Mouse (Mus musculus) natural killer cell, adult 2 months (primary cell): ENCODE data around the gene Tubd1.
A peak's percentile ranks its signal among the peaks of the same experiment; 100 is the strongest.

Experiments used
- DNase-seq, 2 experiments: peaks; one replicate each; pipeline ENCODE4 v3.0.0; 2022; ENCODE audit warnings: low spot score in 2 of 2

Tubd1 gene

GRCm38 (mm10) chr11:86583990-86584897 lies 39.5 kb downstream of the Tubd1 start:
- DNase-seq = no peak

- no peak for DNase-seq
Observed at GRCm38 (mm10) chr11:86584898-86585597, 40.3 kb downstream of the Tubd1 start.

- DNase-seq = no peak
Observed at GRCm38 (mm10) chr11:86585598-86585984, 40.8 kb downstream of the Tubd1 start.

- peak; percentile 51 to 66 for DNase-seq
Observed at GRCm38 (mm10) chr11:86586177-86586867, 41.5 kb downstream of the Tubd1 start.

GRCm38 (mm10) chr11:86586868-86587792 lies 42.3 kb downstream of the Tubd1 start:
- peak; percentile 75 to 86 for DNase-seq

- no peak for DNase-seq
Observed at GRCm38 (mm10) chr11:86587830-86588229, 43.0 kb downstream of the Tubd1 start.

- DNase-seq = no peak
Observed at GRCm38 (mm10) chr11:86588583-86589298, 44.0 kb downstream of the Tubd1 start.

- DNase-seq = no peak
Observed at GRCm38 (mm10) chr11:86590066-86590465, 45.3 kb downstream of the Tubd1 start.

GRCm38 (mm10) chr11:86590579-86590978 lies 45.8 kb downstream of the Tubd1 start:
- no peak for DNase-seq

- DNase-seq = no peak
Observed at GRCm38 (mm10) chr11:86591301-86591845, 46.6 kb downstream of the Tubd1 start.

GRCm38 (mm10) chr11:86591931-86592616 lies 47.3 kb downstream of the Tubd1 start:
- no peak for DNase-seq

- DNase-seq = peak; percentile 74 to 81
Observed at GRCm38 (mm10) chr11:86592993-86593392, 48.2 kb downstream of the Tubd1 start.

GRCm38 (mm10) chr11:86593443-86593842 lies 48.7 kb downstream of the Tubd1 start:
- DNase-seq = no peak

GRCm38 (mm10) chr11:86594188-86594876 lies 49.5 kb downstream of the Tubd1 start:
- DNase-seq = no peak

- DNase-seq = no peak
Observed at GRCm38 (mm10) chr11:86595366-86595765, 50.6 kb downstream of the Tubd1 start.

- DNase-seq = no peak
Observed at GRCm38 (mm10) chr11:86596187-86596960, 51.6 kb downstream of the Tubd1 start.

GRCm38 (mm10) chr11:86596976-86597375 lies 52.2 kb downstream of the Tubd1 start:
- DNase-seq = no peak

GRCm38 (mm10) chr11:86598154-86598553 lies 53.4 kb downstream of the Tubd1 start:
- no peak for DNase-seq
